ENCODE assay signal across 7 mouse cellular contexts in genomic region chr1:134059739-134060695, GRCm38 (mm10). TPM values are rescaled to one million over a fixed set of nuclear protein-coding genes. Genes with fewer than 3 reads are reported as not detected.
DNase-seq lines count a peak whose midpoint lies in the region; ATAC-seq lines count a peak whose summit lies in the region.

No protein-coding gene starts in this region.

- H3K9me3 ChIP-seq in neural tube, embryonic 11.5 days (ENCODE audit: control insufficient read depth, low read length), result no peaks in the 10 kb centered on the region
- no peaks in the 10 kb centered on the region for H3K9me3 ChIP-seq in limb, embryonic 13.5 days
- no peaks in the 10 kb centered on the region for H3K9me3 ChIP-seq in neural tube, embryonic 15.5 days (replicated peaks)

- peak overlapping the region; percentile 64 for H3K4me2 ChIP-seq in neural tube, embryonic 11.5 days (ENCODE audit: low read depth)
- peak overlapping the region; percentile 74 for H3K4me2 ChIP-seq in limb, embryonic 13.5 days (replicated peaks)
- peak overlapping the region; percentile 90 for H3K4me2 ChIP-seq in neural tube, embryonic 15.5 days

- no peak overlapping the region for H3K4me3 ChIP-seq in neural tube, embryonic 11.5 days (ENCODE audit: low read depth, low read length)
- peak overlapping the region; percentile 37 for H3K4me3 ChIP-seq in limb, embryonic 13.5 days
- H3K4me3 ChIP-seq in neural tube, embryonic 15.5 days (replicated peaks), result peak overlapping the region; percentile 42

- H3K4me1 ChIP-seq in neural tube, embryonic 11.5 days (ENCODE audit: control insufficient read depth, insufficient read depth, low read length), result peaks cover 41% of the 10 kb centered on the region
- peaks cover 54% of the 10 kb centered on the region for H3K4me1 ChIP-seq in limb, embryonic 13.5 days
- peaks cover 49% of the 10 kb centered on the region for H3K4me1 ChIP-seq in neural tube, embryonic 15.5 days

- ATAC-seq in neural tube, embryonic 11.5 days (ENCODE audit: insufficient read depth, low FRiP score, low TSS enrichment), result no peak
- peak; percentile 65 for ATAC-seq in erythroblast, adult 5-6 weeks (replicated peaks; ENCODE audit: low FRiP score, poor library complexity, severe bottlenecking)
- ATAC-seq in limb, embryonic 13.5 days (ENCODE audit: low FRiP score, low read depth), result no peak
- no peak for ATAC-seq in neural tube, embryonic 15.5 days (ENCODE audit: low FRiP score)

- H3K36me3 ChIP-seq in neural tube, embryonic 11.5 days (ENCODE audit: control insufficient read depth, insufficient read depth, low read length), result no peaks in the 10 kb centered on the region
- no peaks in the 10 kb centered on the region for H3K36me3 ChIP-seq in limb, embryonic 13.5 days
- no peaks in the 10 kb centered on the region for H3K36me3 ChIP-seq in neural tube, embryonic 15.5 days

- H3K27me3 ChIP-seq in neural tube, embryonic 11.5 days (ENCODE audit: control insufficient read depth, insufficient read depth, low read length), result no peaks in the 10 kb centered on the region
- no peaks in the 10 kb centered on the region for H3K27me3 ChIP-seq in limb, embryonic 13.5 days
- no peaks in the 10 kb centered on the region for H3K27me3 ChIP-seq in neural tube, embryonic 15.5 days (replicated peaks)

- WGBS in neural tube, embryonic 11.5 days, result 77% methylated on average over 16 of the region's 16 CpGs
- 66% methylated on average over 16 of the region's 16 CpGs for WGBS in limb, embryonic 13.5 days
- 77% methylated on average over 16 of the region's 16 CpGs for WGBS in neural tube, embryonic 15.5 days

- H3K9ac ChIP-seq in neural tube, embryonic 11.5 days (ENCODE audit: low read length), result peak overlapping the region; percentile 30
- H3K9ac ChIP-seq in limb, embryonic 13.5 days, result peak overlapping the region; percentile 50; the same call in 1 of the 2 replicates
- peak overlapping the region; percentile 34; the same call in 1 of the 2 replicates for H3K9ac ChIP-seq in neural tube, embryonic 15.5 days (replicated peaks)

- no peak for DNase-seq in neural tube, embryonic 11.5 days (ENCODE audit: low spot score)
- DNase-seq in neural tube, embryonic 10.5 days (ENCODE audit: extremely low spot score, low spot score), result no peak
- DNase-seq in frontal cortex, postnatal 25 days (ENCODE audit: low spot score in 2 of 2), result no peak
- no peak for DNase-seq in yolk sac, embryonic 10.5 days (ENCODE audit: low spot score)

- peak overlapping the region; percentile 99 for H3K27ac ChIP-seq in neural tube, embryonic 11.5 days (ENCODE audit: low read depth, low read length)
- H3K27ac ChIP-seq in limb, embryonic 13.5 days, result peak overlapping the region; percentile 99
- peak overlapping the region; percentile 96 for H3K27ac ChIP-seq in neural tube, embryonic 15.5 days (replicated peaks)

RNA-seq across cellular contexts. Expression of gene Btg2, which starts 18.9 kb away (rescaled TPM):
- polyA plus RNA-seq in neural tube, embryonic 11.5 days (2014; fragmentation: Nextera tagmentation; extraction: Ambion mirVana), result 97.9 and 110 TPM in 2 replicates
- total RNA-seq in erythroblast, adult 5-6 weeks (2015; ENCODE audit: low replicate concordance), result 173 and 183 TPM in 2 replicates
- total RNA-seq in erythroblast, adult 5-6 weeks (2017; ENCODE audit: low replicate concordance), result 354 and 411 TPM in 2 replicates
- polyA plus RNA-seq in limb, embryonic 13.5 days (2015; fragmentation: Nextera tagmentation; extraction: Ambion mirVana), result 27.1 and 28.2 TPM in 2 replicates
- 20.6 and 29.3 TPM in 2 replicates for polyA plus RNA-seq in neural tube, embryonic 15.5 days (2015; fragmentation: Nextera tagmentation; extraction: Ambion mirVana)

RNA-seq across cellular contexts. Expression of gene Fmod, which starts 23.0 kb away (rescaled TPM):
- polyA plus RNA-seq in neural tube, embryonic 11.5 days (2014; fragmentation: Nextera tagmentation; extraction: Ambion mirVana), result 16.0 and 16.7 TPM in 2 replicates
- not detected in 2 replicates for total RNA-seq in erythroblast, adult 5-6 weeks (2015; ENCODE audit: low replicate concordance)
- total RNA-seq in erythroblast, adult 5-6 weeks (2017; ENCODE audit: low replicate concordance), result not detected in 2 replicates
- 42.1 and 48.5 TPM in 2 replicates for polyA plus RNA-seq in limb, embryonic 13.5 days (2015; fragmentation: Nextera tagmentation; extraction: Ambion mirVana)
- polyA plus RNA-seq in neural tube, embryonic 15.5 days (2015; fragmentation: Nextera tagmentation; extraction: Ambion mirVana), result 14.5 and 14.6 TPM in 2 replicates

RNA-seq across cellular contexts. Expression of gene Chit1, which starts 51.0 kb away (rescaled TPM):
- polyA plus RNA-seq in neural tube, embryonic 11.5 days (2014; fragmentation: Nextera tagmentation; extraction: Ambion mirVana), result 0.15 TPM in 1 of 2 replicates, not detected in the other
- 1.3 and 2.9 TPM in 2 replicates for total RNA-seq in erythroblast, adult 5-6 weeks (2015; ENCODE audit: low replicate concordance)
- total RNA-seq in erythroblast, adult 5-6 weeks (2017; ENCODE audit: low replicate concordance), result 0.28 TPM in 1 of 2 replicates, not detected in the other
- 0.17 and 0.26 TPM in 2 replicates for polyA plus RNA-seq in limb, embryonic 13.5 days (2015; fragmentation: Nextera tagmentation; extraction: Ambion mirVana)
- 0.87 and 0.89 TPM in 2 replicates for polyA plus RNA-seq in neural tube, embryonic 15.5 days (2015; fragmentation: Nextera tagmentation; extraction: Ambion mirVana)
